Mouse (Mus musculus) brain, embryonic 14.5 days (tissue): Measurements from ENCODE around the gene Pigc. TPM values are rescaled to one million over a fixed set of nuclear protein-coding genes. Genes with fewer than 3 reads are reported as not detected.
A peak's percentile ranks its signal among the peaks of the same experiment; 100 is the strongest.

Experiments
- DNase-seq: peaks from one replicate; pipeline ENCODE4 v3.0.0-alpha.2; 2011; ENCODE audit warnings: low read depth
- CTCF ChIP-seq: fragments of 200-500 bp; IDR thresholded peaks from 2 replicates; pipeline ENCODE4 v1.5.1; 2012; ENCODE audit warnings: inconsistent platforms, mild to moderate bottlenecking, moderate library complexity, borderline replicate concordance; ENCODE audit not compliant: insufficient read depth, insufficient read length; ENCODE audit errors: extremely low read depth
- POLR2A ChIP-seq: fragments of 200-500 bp; IDR thresholded peaks from 2 replicates; pipeline ENCODE4 v1.6.1; 2012; ENCODE audit warnings: mild to moderate bottlenecking, inconsistent platforms, borderline replicate concordance; ENCODE audit not compliant: poor library complexity, insufficient read depth, insufficient read length, severe bottlenecking; ENCODE audit errors: extremely low read depth
- polyA plus RNA-seq: library from polyadenylated mRNA; depleted of rRNA; stranded (reverse); fragments of >200 nt; gene quantifications from 2 replicates; pipeline ENCODE4 v1.2.3, GENCODE M21; 2012

The Pigc gene
- polyA plus RNA-seq, 1 experiment: 23.6 TPM

DNA sequence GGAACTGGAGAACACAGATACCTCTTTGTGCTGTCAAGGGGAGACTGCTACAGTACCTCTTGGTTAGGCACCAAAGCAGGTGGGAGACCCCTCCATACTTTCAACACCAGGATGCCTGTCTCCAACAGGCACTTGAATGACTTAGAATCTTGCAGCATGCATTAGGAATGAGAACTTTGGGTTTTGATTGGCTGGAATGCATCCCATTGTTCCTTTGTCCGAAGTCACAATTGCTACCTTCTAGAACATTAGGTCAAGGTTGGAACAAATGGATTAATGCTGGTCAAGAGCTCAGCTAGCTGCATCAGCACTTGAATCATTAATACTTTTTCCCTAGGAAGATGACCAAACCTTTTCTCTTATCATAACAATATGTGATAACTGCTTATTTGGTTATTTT lies 10.6 kb downstream of the Pigc start, which contains the start of gene 4930558K02Rik:
4930558K02Rik (minus strand) TSS at position 101 of the 400 bp plus-strand sequence.
- TF ChIP-seq CTCF: no peak
- DNase-seq: no peak

DNA sequence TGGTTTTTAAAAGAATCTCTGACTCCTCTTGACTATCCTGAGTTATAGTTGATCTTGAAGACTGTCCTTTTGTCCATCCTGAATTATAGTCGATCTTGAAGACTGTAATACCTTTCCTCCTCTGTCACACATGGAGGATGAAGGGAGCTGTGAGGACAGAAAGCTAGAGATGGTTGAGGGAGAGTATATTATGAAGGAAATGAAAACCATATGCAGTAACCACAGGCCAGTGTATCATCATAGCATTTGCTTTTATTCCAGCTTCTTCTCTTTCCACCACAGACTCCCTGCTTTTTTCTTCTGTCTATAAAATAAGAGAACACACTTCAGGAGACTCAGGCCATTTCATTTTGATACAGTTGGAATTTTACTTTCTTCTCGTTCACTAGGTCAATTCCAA lies 11.1 kb downstream of the Pigc start:
- DNase-seq: no peak
- TF ChIP-seq POLR2A: no peak
- TF ChIP-seq CTCF: no peak

DNA sequence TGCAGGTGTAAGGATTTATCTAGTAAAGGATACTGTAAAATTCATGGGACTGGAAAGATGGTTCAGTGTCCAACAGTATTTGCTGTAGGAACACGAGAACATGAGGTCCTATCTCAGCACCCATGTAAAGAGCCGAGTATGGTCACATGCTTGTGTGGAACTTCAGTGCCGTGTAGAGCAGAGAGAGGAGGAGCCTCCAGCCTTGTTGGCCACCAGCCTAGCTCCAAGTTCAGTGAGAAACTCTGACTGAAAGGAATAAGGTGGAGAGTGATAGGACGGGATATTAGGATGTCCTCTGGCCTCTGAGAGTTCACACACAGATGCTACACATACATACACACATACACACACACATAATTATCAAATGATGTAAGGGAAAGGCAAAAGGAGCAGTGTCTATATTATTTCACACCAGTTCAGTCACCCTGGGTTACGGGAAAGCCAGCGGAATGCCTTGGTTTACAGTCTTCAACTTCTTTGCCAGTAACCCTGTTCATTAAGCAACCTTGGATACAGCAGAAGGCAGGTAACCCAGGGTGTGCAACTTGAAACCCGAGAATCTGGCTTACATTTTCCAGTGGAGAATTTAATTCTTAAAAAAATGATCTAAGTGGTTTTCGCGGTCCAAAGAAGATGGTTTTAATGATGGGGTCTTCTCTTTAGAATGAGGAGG lies 11.8 kb downstream of the Pigc start:
- no peak for TF ChIP-seq CTCF
- TF ChIP-seq POLR2A: no peak
- no peak for DNase-seq

DNA sequence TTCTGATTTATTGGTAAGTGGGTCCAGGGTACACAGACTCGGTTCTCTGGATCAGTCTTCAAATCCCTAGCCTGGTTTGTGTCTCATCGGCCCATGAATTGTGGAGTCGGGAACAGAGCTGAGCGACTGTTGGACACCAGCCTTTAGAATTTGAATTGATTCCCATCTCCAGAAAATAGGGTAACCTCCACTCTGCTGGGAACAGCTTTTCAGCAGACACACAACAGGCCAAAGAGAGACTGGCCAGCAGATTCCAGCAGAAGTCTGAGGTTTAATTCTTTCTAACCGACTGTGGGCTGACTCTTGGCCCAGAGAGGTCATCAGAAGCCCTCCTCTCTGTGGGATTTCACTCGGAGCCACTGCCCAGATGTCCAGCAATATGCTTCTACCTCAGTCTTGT lies 14.5 kb downstream of the Pigc start:
- no peak for TF ChIP-seq CTCF
- TF ChIP-seq POLR2A: no peak

DNA sequence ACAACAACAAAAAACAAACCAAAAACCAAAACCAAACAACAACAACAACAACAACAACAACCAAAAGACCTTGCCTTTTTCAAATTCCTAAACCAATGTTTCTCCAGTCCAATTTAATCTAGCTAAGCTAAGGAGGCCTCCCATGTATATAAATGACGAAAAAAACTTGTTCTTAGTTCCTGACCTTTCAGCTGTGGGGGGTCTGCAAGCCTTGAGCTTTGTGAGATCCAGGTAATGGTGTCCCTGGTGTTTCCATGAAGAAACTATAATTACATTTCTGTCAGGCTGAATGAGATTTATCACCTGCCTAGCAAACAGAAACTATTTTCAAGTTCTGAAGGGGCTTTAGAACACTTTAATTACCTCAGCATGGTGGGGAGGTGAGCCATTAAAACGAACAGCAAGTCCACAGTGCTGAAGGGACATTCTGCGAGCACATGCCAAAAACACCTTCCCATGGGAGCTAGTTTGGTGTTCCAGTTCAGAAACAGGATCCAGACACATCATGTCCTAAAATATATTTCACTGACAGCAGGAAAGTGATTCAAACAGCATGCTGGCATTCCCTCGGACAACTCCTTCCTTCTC lies 15.1 kb downstream of the Pigc start:
- TF ChIP-seq CTCF (no peak), POLR2A (no peak)
- no peak for DNase-seq

More for the DNA sequence above, 14.5 kb downstream of the Pigc start:
- no peak for DNase-seq

DNA sequence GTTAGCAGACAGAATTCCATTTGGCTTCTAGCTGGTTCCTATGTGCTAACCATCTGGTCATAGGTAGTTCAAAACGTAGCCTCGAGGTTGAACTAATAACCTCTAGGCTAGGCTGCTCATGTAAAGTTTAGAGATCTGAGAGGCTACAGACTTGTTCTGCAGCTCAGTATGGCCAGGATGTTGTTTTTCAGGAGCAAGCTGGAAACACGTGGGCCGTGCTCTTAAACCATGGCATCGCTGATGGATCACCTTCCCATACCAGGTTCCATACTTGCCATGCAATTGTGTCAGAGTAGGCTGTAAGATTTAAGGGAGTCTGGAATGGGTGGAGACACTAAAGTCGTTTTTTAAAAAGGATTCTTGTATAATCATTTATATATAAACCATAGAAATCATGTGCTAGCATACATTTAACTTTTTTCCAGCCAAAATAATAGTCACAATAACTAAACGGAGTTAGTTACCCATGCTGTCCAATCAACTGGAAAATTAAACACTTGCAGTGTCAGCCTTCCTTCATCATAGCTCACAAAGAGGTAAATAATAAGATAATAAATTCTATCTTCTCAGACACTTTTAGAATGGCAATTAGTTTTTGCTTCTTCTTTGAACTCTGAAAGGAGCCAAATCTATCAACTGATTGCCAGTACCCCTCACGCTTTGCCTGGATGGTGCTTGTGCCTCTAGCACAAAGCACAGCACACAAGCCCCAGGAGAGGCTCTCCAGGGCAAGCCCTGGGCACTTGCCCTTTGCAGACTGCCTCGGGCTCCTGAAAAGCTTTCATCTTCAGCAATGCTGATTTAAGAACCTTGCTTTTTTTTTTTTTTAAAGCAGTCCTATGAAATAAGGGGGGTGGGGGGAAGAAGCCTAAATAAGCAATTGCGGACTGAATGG lies 21.9 kb downstream of the Pigc start:
- no peak for TF ChIP-seq CTCF
- TF ChIP-seq POLR2A: no peak
- DNase-seq: no peak

DNA sequence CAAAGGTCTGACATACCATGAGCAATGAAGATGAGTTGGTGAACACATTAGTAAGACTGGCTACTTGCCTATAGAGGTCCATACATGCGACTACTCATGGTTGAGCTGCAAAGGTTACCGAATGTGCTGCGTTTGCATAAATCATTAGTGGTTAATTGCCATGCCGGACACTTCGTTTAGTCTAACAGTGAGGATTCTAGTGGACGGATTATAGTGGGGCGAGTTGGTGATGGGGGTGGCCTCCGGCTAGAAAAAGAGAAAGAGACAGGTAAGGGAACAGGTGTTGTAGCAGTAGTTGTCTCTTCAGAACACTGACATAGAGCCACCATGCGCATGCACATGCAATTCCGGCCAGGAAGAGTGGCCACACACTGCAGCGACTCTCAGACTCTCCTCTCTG lies 22.9 kb downstream of the Pigc start:
- TF ChIP-seq CTCF: no peak
- TF ChIP-seq POLR2A: no peak
- no peak for DNase-seq

DNA sequence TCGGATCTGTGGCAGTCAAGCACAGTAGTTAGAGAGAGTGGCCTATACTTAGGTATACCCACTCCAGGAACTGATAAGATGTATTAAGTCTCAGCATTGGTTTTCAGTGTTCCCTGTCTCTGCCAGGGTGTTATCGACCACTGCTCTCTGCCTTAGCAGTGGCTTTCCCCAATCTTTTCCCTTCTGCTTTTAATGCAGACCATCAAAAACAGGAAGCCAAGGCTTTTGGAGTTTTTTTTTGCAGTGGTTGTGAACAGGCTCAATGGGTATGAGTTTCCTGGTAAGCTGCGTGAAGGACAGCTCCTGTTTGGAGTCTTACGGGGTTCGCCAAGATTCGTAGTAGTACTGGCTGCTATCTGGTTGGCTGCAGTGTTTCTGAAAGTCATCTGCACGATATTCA lies 23.4 kb downstream of the Pigc start:
- DNase-seq: no peak
- TF ChIP-seq POLR2A (no peak), CTCF (no peak)

DNA sequence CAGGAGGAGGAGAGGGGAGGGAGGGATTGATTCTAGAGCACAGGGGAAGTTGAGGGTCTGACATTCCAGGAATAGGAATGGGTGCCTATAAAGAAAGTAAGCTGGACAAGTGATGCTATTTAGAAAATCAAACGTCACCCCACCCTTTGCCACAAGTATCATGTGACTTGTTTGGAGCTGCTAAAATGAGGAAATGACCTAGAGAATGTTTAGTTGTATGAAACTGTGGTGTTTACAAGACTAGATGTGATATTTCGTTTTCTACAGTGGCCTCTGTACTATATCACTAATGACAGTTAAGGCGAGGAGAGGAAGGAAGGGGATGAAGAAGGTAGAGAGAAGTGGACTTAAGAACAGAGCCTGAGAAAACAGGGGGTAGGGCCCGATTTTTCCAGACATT lies 29.8 kb downstream of the Pigc start:
- no peak for DNase-seq
- TF ChIP-seq POLR2A: no peak
- no peak for TF ChIP-seq CTCF

DNA sequence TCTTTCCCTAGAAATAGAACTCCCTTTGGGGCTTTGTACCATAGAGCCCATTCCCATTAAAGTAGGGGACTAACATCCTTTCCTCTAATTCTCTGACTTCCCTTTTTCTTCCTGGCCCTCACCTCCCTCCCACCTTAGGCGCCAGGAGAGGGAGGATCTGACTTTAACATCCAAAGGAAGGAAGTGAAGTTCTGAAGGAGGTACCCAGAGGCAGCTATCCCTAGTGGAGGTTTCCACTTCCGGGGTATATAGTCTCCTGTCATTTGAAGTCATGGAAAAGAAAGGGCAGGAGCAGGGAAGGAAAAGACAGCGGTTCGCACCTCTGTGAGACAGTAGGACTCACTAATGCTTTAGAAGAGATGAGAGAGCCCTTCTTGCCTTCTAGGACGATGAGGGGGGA lies 30.4 kb downstream of the Pigc start:
- no peak for TF ChIP-seq POLR2A
- no peak for DNase-seq

DNA sequence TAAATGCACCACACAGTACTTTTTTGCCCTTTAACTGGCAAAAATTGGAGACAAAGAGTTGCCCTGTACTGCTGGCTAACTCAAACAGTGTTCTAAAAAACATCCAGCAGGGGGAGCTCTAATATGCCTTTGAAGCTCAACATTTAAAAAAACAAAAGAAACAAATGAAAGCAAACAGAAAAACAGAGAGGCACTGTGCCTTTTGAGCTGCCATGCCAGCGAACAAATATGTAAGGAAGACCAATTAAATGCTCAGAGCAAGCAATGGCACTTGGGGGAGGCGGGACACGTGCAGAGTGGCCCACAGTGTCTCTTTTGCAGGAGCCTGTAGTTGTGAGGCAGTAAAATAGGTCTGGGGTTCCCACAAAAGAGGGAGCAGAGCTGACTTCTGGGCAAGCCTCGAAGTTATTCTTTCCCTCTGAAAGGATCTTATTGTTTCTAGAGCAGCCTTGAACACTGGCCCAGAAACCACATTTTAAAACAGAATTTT lies 30.9 kb downstream of the Pigc start:
- TF ChIP-seq CTCF (peak; percentile 49; the same call in 1 of the 2 replicates), POLR2A (no peak)
- DNase-seq: peak; percentile 95
